Mouse (Mus musculus): ENCODE data around the gene Cmtm4. TPM values are rescaled to one million over a fixed set of nuclear protein-coding genes. Genes with fewer than 3 reads are reported as not detected.

Cmtm4 gene
- polyA plus RNA-seq, 1 experiment from 2014 or later: 5.6 TPM

- no peak for ATAC-seq (ENCODE audit: low FRiP score, low TSS enrichment)
- Histone ChIP-seq H3K4me3 (ENCODE audit: low read length) (no peak overlapping the region), H3K4me1 (ENCODE audit: control insufficient read depth, insufficient read depth, low read length) (no peaks in the 10 kb centered on the region), H3K9ac (ENCODE audit: low read depth, low read length) (no peak overlapping the region), H3K9me3 (ENCODE audit: control insufficient read depth, low read length) (no peaks in the 10 kb centered on the region), H3K27me3 (ENCODE audit: control insufficient read depth, insufficient read depth, low read length) (no peaks in the 10 kb centered on the region), H3K36me3 (ENCODE audit: control insufficient read depth, insufficient read depth, low read length) (peaks cover 23% of the 10 kb centered on the region; the same call in 1 of the 2 replicates), H3K27ac (ENCODE audit: low read depth, low read length) (no peak overlapping the region), H3K4me2 (replicated peaks; ENCODE audit: low read depth, low read length) (no peak overlapping the region)
- WGBS: 87% methylated on average over 10 of the region's 10 CpGs
Measured at GRCm38 (mm10) chr8:104354504-104354903, 41.1 kb downstream of the Cmtm4 start.

- 67% methylated on average over 5 of the region's 5 CpGs for WGBS
- Histone ChIP-seq H3K4me1 (ENCODE audit: control insufficient read depth, insufficient read depth, low read length) (no peaks in the 10 kb centered on the region), H3K27ac (ENCODE audit: low read depth, low read length) (no peak overlapping the region), H3K9me3 (ENCODE audit: control insufficient read depth, low read length) (no peaks in the 10 kb centered on the region), H3K4me2 (replicated peaks; ENCODE audit: low read depth, low read length) (no peak overlapping the region), H3K27me3 (ENCODE audit: control insufficient read depth, insufficient read depth, low read length) (no peaks in the 10 kb centered on the region), H3K36me3 (ENCODE audit: control insufficient read depth, insufficient read depth, low read length) (peaks cover 26% of the 10 kb centered on the region; the same call in 1 of the 2 replicates), H3K9ac (ENCODE audit: low read depth, low read length) (no peak overlapping the region), H3K4me3 (ENCODE audit: low read length) (no peak overlapping the region)
- 0 out of 2 replicates have a peak, but pooled peaks have one; percentile 45 for ATAC-seq (ENCODE audit: low FRiP score, low TSS enrichment)
Measured at GRCm38 (mm10) chr8:104353186-104353585, 42.4 kb downstream of the Cmtm4 start.

GRCm38 (mm10) chr8:104350047-104350446, 45.6 kb downstream of the Cmtm4 start:
- Histone ChIP-seq H3K4me1 (ENCODE audit: control insufficient read depth, insufficient read depth, low read length) (no peaks in the 10 kb centered on the region), H3K4me3 (ENCODE audit: low read length) (no peak overlapping the region), H3K27ac (ENCODE audit: low read depth, low read length) (no peak overlapping the region), H3K9ac (ENCODE audit: low read depth, low read length) (no peak overlapping the region), H3K4me2 (replicated peaks; ENCODE audit: low read depth, low read length) (no peak overlapping the region), H3K36me3 (ENCODE audit: control insufficient read depth, insufficient read depth, low read length) (peaks cover 43% of the 10 kb centered on the region), H3K9me3 (ENCODE audit: control insufficient read depth, low read length) (no peaks in the 10 kb centered on the region), H3K27me3 (ENCODE audit: control insufficient read depth, insufficient read depth, low read length) (no peaks in the 10 kb centered on the region)
- WGBS: 81% methylated on average over 13 of the region's 13 CpGs
- ATAC-seq (ENCODE audit: low FRiP score, low TSS enrichment): no peak

GRCm38 (mm10) chr8:104348971-104349370, 46.6 kb downstream of the Cmtm4 start:
- H3K36me3 ChIP-seq (ENCODE audit: control insufficient read depth, insufficient read depth, low read length): peaks cover 43% of the 10 kb centered on the region
- no peak overlapping the region for H3K27ac ChIP-seq (ENCODE audit: low read depth, low read length)
- H3K4me2 ChIP-seq (replicated peaks; ENCODE audit: low read depth, low read length): no peak overlapping the region
- no peak overlapping the region for H3K4me3 ChIP-seq (ENCODE audit: low read length)
- no peaks in the 10 kb centered on the region for H3K27me3 ChIP-seq (ENCODE audit: control insufficient read depth, insufficient read depth, low read length)
- H3K9ac ChIP-seq (ENCODE audit: low read depth, low read length): no peak overlapping the region
- H3K9me3 ChIP-seq (ENCODE audit: control insufficient read depth, low read length): no peaks in the 10 kb centered on the region
- ATAC-seq (ENCODE audit: low FRiP score, low TSS enrichment): no peak
- WGBS: 74% methylated on average over 5 of the region's 5 CpGs
- H3K4me1 ChIP-seq (ENCODE audit: control insufficient read depth, insufficient read depth, low read length): no peaks in the 10 kb centered on the region

- H3K9me3 ChIP-seq (ENCODE audit: control insufficient read depth, low read length): no peaks in the 10 kb centered on the region
- no peak overlapping the region for H3K4me3 ChIP-seq (ENCODE audit: low read length)
- no peak for ATAC-seq (ENCODE audit: low FRiP score, low TSS enrichment)
- H3K27me3 ChIP-seq (ENCODE audit: control insufficient read depth, insufficient read depth, low read length): no peaks in the 10 kb centered on the region
- no peak overlapping the region for H3K27ac ChIP-seq (ENCODE audit: low read depth, low read length)
- 70% methylated on average over 12 of the region's 12 CpGs for WGBS
- peaks cover 40% of the 10 kb centered on the region for H3K36me3 ChIP-seq (ENCODE audit: control insufficient read depth, insufficient read depth, low read length)
- no peaks in the 10 kb centered on the region; the same call in 1 of the 2 replicates for H3K4me1 ChIP-seq (ENCODE audit: control insufficient read depth, insufficient read depth, low read length)
- H3K9ac ChIP-seq (ENCODE audit: low read depth, low read length): no peak overlapping the region
- no peak overlapping the region for H3K4me2 ChIP-seq (replicated peaks; ENCODE audit: low read depth, low read length)
Measured at GRCm38 (mm10) chr8:104346706-104347105, 48.9 kb downstream of the Cmtm4 start.

- Histone ChIP-seq H3K27ac (ENCODE audit: low read depth, low read length) (no peak overlapping the region), H3K36me3 (ENCODE audit: control insufficient read depth, insufficient read depth, low read length) (peaks cover 40% of the 10 kb centered on the region), H3K4me3 (ENCODE audit: low read length) (no peak overlapping the region), H3K9ac (ENCODE audit: low read depth, low read length) (no peak overlapping the region), H3K27me3 (ENCODE audit: control insufficient read depth, insufficient read depth, low read length) (no peaks in the 10 kb centered on the region), H3K9me3 (ENCODE audit: control insufficient read depth, low read length) (no peaks in the 10 kb centered on the region), H3K4me1 (ENCODE audit: control insufficient read depth, insufficient read depth, low read length) (peaks cover 3% of the 10 kb centered on the region), H3K4me2 (replicated peaks; ENCODE audit: low read depth, low read length) (no peak overlapping the region)
- 93% methylated on average over 5 of the region's 5 CpGs for WGBS
- ATAC-seq (ENCODE audit: low FRiP score, low TSS enrichment): no peak
Measured at GRCm38 (mm10) chr8:104344622-104345021, 51.0 kb downstream of the Cmtm4 start.

- Histone ChIP-seq H3K27me3 (ENCODE audit: control insufficient read depth, insufficient read depth, low read length) (no peaks in the 10 kb centered on the region), H3K4me3 (ENCODE audit: low read length) (no peak overlapping the region), H3K27ac (ENCODE audit: low read depth, low read length) (no peak overlapping the region), H3K4me1 (ENCODE audit: control insufficient read depth, insufficient read depth, low read length) (peaks cover 8% of the 10 kb centered on the region), H3K9ac (ENCODE audit: low read depth, low read length) (no peak overlapping the region), H3K4me2 (replicated peaks; ENCODE audit: low read depth, low read length) (no peak overlapping the region), H3K36me3 (ENCODE audit: control insufficient read depth, insufficient read depth, low read length) (peaks cover 40% of the 10 kb centered on the region), H3K9me3 (ENCODE audit: control insufficient read depth, low read length) (no peaks in the 10 kb centered on the region)
- WGBS: 9% methylated on average over 7 of the region's 7 CpGs
- ATAC-seq (ENCODE audit: low FRiP score, low TSS enrichment): peak; percentile 22; the same call in 1 of the 2 replicates
Measured at GRCm38 (mm10) chr8:104343957-104344356, 51.6 kb downstream of the Cmtm4 start.

- H3K4me2 ChIP-seq (replicated peaks; ENCODE audit: low read depth, low read length): no peak overlapping the region
- H3K36me3 ChIP-seq (ENCODE audit: control insufficient read depth, insufficient read depth, low read length): peaks cover 31% of the 10 kb centered on the region
- peaks cover 8% of the 10 kb centered on the region for H3K4me1 ChIP-seq (ENCODE audit: control insufficient read depth, insufficient read depth, low read length)
- 0 out of 2 replicates have a peak overlapping the region, but pooled peaks have one; percentile 12 for H3K9ac ChIP-seq (ENCODE audit: low read depth, low read length)
- no peaks in the 10 kb centered on the region for H3K27me3 ChIP-seq (ENCODE audit: control insufficient read depth, insufficient read depth, low read length)
- WGBS: 74% methylated on average over 5 of the region's 5 CpGs
- H3K27ac ChIP-seq (ENCODE audit: low read depth, low read length): no peak overlapping the region
- H3K4me3 ChIP-seq (ENCODE audit: low read length): no peak overlapping the region
- no peaks in the 10 kb centered on the region for H3K9me3 ChIP-seq (ENCODE audit: control insufficient read depth, low read length)
- ATAC-seq (ENCODE audit: low FRiP score, low TSS enrichment): no peak
Measured at GRCm38 (mm10) chr8:104342426-104342825, 53.2 kb downstream of the Cmtm4 start.

GRCm38 (mm10) chr8:104341678-104342077, 53.9 kb downstream of the Cmtm4 start:
- Histone ChIP-seq H3K27ac (ENCODE audit: low read depth, low read length) (peak overlapping the region; percentile 3; the same call in 1 of the 2 replicates), H3K4me2 (replicated peaks; ENCODE audit: low read depth, low read length) (peak overlapping the region; percentile 67), H3K4me3 (ENCODE audit: low read length) (peak overlapping the region; percentile 80), H3K9ac (ENCODE audit: low read depth, low read length) (peak overlapping the region; percentile 90; the same call in 1 of the 2 replicates), H3K36me3 (ENCODE audit: control insufficient read depth, insufficient read depth, low read length) (peaks cover 24% of the 10 kb centered on the region), H3K4me1 (ENCODE audit: control insufficient read depth, insufficient read depth, low read length) (peaks cover 8% of the 10 kb centered on the region), H3K9me3 (ENCODE audit: control insufficient read depth, low read length) (no peaks in the 10 kb centered on the region), H3K27me3 (ENCODE audit: control insufficient read depth, insufficient read depth, low read length) (no peaks in the 10 kb centered on the region)
- 34% methylated on average over 6 of the region's 6 CpGs for WGBS
- ATAC-seq (ENCODE audit: low FRiP score, low TSS enrichment): no peak
